Mouse (Mus musculus): ENCODE measurements around the gene Actg2.

The Actg2 gene

DNA sequence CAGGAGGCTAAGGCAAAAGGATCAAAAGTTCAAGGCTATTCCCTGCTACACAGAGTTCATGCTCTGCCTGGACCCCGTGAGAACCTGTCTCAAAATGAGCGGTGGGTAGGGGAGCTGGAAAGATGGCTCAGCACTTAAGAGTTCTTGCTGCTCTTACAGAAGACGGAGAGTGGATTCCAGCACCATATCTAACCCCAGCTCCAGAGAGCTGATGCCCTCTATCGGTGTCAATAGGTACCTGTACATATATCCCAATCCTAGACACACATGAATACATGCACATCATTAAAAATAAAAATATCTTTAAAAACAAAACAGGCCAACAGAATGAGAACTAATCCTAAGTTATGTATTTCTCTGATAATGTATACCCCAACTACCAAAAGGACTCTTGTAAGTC, 57.8 kb downstream of the Actg2 start:
- no peak for DNase-seq

DNA sequence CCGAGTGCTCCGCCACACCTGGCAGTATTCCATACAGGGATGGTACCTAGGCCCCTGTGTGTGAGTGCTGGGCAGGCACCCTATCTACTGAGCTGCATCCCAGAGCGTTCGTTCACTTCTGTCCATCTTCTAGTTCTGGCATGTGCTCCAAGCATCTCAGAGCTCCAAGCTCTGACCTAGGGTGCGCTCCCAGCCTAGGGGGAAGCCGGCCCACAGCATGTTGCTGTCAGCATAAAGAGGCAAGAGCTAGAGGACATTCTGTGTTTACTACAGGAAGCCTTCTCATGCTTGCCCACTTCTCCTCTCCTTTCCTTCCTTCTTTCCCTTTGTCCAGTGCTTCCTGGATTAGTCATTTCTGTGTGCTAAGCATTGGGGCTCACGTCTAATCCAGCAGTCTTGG, 60.6 kb downstream of the Actg2 start:
- DNase-seq = no peak

DNA sequence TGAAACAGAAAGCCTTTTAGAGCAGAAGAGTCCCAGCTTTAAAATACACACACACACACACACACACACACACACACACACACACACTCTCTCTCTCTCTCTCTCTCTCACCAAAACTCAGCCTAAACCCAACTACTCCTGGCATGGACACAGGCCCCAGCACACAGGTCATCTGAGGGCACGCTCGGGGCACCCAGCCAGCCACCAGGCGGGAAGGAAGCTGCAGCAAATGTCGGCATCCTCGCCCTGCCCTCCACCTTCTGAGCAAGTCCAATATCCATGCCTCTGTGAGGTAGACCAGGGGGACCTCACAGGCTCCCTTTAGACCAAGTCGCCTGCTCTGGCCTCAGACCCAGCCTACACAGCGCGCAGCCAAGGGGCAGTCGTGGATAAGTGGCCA, 62.8 kb downstream of the Actg2 start:
- peak; percentile 76 for DNase-seq

DNA sequence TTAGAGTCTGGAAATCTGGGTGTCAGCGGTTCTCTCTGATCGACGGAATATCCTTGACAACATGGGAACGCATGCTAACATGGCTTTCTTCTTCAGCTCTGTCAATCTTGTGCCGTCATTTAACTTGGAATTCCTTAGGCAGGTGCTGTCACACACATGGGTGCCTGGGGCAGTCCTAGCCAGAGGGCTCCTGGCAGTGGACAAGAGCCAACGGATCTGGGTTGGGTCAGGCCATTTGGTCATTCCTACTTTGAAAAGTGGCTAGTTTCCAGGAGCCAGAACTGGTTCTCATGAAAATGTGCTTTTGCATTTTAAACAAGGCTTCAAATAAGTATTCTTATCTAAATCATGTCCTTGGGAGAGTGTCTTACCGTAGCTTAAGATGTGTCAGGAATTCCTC, 64.3 kb downstream of the Actg2 start:
- no peak for DNase-seq

DNA sequence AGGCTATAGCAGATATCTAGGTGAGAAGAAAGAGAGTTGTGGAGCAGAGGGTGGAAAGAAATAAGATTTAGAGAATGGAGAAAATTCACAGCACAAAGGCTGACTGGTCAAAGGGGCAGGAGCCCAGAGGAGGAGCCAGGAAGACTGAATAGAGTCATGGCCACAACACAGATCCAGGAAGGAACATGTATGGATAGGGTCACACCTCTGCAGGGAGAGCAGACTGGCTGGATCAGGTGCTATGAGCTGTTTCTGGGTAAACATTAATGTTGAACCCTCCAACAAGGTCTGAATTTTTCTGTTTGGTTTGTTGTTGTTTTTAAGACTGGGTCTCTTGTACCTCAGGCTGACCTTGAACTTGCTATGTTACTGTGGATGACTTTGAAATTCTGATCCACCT, 72.1 kb downstream of the Actg2 start:
- DNase-seq = no peak
